Mouse (Mus musculus): ENCODE results near the gene Lmx1b.

GRCm38 (mm10) chr2:33616411-33616843 lies 23.9 kb downstream of the Lmx1b start:
- TF ChIP-seq CTCF (IDR thresholded peaks at IDR 0.05; ENCODE audit: borderline replicate concordance, extremely low read depth, insufficient read depth, insufficient read length) (no peak), POLR2A (IDR thresholded peaks at IDR 0.05; ENCODE audit: borderline replicate concordance, extremely low read depth, insufficient read depth, insufficient read length, poor library complexity, severe bottlenecking) (no peak)
